Mouse (Mus musculus) kidney, postnatal 36 days (tissue): ENCODE data around the gene Gas6.

Experiments
- DNase-seq, 2 experiments: peaks; one replicate each; pipeline ENCODE4 v3.0.0; 2021 to 2022; ENCODE audit warnings: mixed read lengths in 2 of 2

The Gas6 gene

DNA sequence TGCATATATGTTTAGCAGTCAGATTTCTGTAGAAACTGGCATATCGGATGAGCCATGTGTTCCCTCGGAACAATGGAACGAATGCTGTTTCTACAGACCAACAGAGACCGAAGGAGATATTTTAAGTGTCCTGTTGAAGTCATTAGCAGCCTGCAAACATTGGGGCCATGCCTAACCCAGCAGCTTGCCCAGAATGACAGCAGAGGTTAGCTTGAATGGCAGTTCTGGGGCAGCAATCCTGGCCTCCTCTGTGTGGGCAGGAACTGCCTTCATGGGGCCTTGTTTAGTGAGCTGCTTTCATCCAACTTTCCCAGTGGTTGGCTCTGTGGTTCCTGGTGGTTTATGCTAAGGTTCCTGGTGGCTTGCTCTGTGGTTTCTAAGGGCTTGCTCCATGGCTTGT is 34.9 kb downstream of the Gas6 start:
- no peak for DNase-seq

- DNase-seq, result peak; percentile 79 to 90
Measured at GRCm38 (mm10) chr8:13455295-13455694, 39.0 kb downstream of the Gas6 start.

- no peak for DNase-seq
Measured at GRCm38 (mm10) chr8:13454341-13455113, 39.8 kb downstream of the Gas6 start.

GRCm38 (mm10) chr8:13451747-13452277 is 42.5 kb downstream of the Gas6 start:
- no peak for DNase-seq

- DNase-seq, result peak in 1 of 2 experiments; percentile 70
Measured at GRCm38 (mm10) chr8:13448145-13448544, 46.1 kb downstream of the Gas6 start.

- DNase-seq, result no peak
Measured at GRCm38 (mm10) chr8:13446456-13446855, 47.8 kb downstream of the Gas6 start.

DNA sequence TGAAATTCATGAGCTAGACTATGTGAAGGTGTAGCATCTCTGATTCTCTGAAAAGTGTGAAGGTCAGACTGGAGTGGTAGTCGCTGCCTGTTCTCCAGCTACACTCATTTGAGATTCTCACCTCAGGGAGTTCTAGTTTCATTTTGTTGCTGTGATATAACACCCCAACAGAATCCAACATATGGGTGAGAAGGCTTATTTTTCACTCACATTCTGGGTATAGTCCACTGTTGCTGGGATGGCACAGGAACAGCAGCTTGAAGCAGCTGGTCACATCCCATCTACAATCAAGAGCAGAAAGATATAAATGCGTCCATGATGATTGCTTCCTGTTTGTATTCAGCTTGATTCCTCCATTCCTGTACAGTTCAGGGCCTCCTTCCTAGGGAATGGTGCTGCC is 52.1 kb downstream of the Gas6 start:
- no peak for DNase-seq

DNA sequence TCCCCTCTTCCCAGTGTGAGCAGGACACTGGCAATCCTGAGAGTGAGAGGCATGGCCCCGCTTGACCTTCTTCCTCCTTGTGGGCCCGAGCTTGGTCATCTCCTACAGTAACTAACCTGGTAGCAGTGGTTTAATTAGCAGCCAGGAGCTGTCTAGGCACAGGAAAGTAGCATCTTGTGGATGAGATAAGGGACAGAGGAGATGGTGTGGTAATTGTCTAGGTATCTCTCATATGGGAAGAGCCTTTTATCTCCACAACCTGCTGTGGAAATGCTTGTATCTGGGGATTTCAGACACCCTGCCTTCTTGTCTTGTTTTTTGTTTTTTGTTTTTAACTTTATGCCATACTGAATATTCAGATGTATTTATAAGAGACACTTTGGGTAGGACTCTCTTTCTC is 56.8 kb downstream of the Gas6 start:
- DNase-seq, result no peak

DNA sequence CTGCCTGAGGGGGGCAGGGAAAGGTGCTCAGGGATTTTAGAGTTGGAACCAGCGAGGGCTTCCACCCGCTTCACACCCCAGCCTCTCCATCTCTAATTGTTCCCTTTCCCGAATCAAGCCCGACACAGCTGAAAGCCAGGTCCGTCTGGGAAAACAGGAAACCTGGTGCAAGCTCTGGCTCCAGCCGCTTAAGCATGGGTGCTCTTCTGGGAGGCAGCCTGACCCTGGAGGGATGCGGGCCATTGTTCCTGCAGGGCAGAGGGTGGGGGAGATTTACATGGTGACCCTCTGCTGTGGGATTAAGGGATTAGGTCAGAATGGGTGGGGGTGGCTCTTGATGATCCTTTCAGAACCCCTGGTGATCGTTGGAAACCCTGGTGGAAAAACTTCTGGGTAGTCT is 58.2 kb downstream of the Gas6 start:
- peak in 1 of 2 experiments; percentile 19 for DNase-seq

- DNase-seq, result peak in 1 of 2 experiments; percentile 12
Measured at GRCm38 (mm10) chr8:13434889-13435288, 59.4 kb downstream of the Gas6 start, which contains the start of gene Tmem255b. TSS of gene Tmem255b (plus strand) at chr8:13435189.

DNA sequence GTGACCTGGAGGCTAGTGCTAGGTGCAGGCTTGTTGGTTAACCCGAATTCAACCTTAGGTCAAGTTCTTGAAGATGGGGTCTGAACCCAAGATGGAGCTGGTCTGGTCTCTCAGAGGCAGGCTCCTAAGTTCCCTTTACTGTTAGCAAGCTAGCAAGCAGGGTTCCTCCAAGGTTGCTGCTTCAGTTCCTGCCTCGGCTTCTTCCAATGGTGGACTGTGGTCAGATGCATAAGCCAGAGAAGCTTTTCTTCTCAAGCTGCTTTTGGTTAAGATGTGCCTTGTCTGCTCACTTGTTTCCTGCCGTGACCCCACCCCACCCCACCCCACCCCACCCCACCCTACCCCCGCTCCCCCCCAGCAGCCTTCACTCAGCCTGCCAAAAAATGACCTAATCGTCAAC is 61.2 kb downstream of the Gas6 start:
- no peak for DNase-seq

GRCm38 (mm10) chr8:13430866-13431265 is 63.4 kb downstream of the Gas6 start:
- DNase-seq, result peak; percentile 12 to 32

DNA sequence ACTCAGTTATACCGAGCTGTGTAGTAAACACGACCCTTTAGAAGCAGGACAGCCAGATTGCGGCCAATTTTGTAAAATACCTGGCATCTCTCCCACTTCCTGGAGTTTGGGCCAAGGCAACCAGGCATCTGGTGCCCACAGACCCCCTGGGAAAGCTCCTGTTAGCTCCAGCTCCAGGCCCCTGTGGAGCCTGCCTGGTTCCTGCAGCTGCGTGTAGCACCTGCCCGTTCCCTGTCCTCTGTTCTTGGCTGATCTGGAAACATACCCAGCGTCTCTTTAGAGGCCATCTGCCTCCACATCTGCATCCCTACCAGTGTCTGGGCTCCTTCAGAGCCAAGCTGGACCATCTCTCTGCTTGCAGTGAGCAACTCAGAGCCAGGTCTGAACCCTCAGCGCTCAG is 63.9 kb downstream of the Gas6 start:
- DNase-seq, result peak in 1 of 2 experiments; percentile 11

GRCm38 (mm10) chr8:13428156-13428555 is 66.1 kb downstream of the Gas6 start:
- no peak for DNase-seq

- peak; percentile 29 to 39 for DNase-seq
Measured at GRCm38 (mm10) chr8:13427351-13427750, 66.9 kb downstream of the Gas6 start.

GRCm38 (mm10) chr8:13420970-13421369 is 73.3 kb downstream of the Gas6 start:
- DNase-seq, result no peak

- DNase-seq, result no peak
Measured at GRCm38 (mm10) chr8:13419111-13419639, 75.1 kb downstream of the Gas6 start.

- DNase-seq, result no peak
Measured at GRCm38 (mm10) chr8:13415879-13416278, 78.4 kb downstream of the Gas6 start.
